Mouse (Mus musculus) stomach, embryonic 14.5 days (tissue): Measurements from ENCODE around the gene Hgfac. TPM values are rescaled to one million over a fixed set of nuclear protein-coding genes. Genes with fewer than 3 reads are reported as not detected.

Source experiments
- ATAC-seq: fragments of 200-750 bp; cut with Nextera tagmentation; 2 replicates; pipeline ENCODE4 v1.8.0; 2017; ENCODE audit warnings: low read depth, moderate TSS enrichment; ENCODE audit not compliant: insufficient number of reproducible peaks, insufficient read depth, low FRiP score
- H3K27ac ChIP-seq: fragments of 300-500 bp; sonication (generic); 2 replicates; pipeline ENCODE4 v1.5.1; 2014; ENCODE audit warnings: mild to moderate bottlenecking, low read length, moderate library complexity, mixed read lengths
- H3K27me3 ChIP-seq: fragments of 300-500 bp; sonication (generic); 2 replicates; pipeline ENCODE4 v1.6.1; 2014; ENCODE audit warnings: low read length, control low read depth, mixed read lengths; ENCODE audit not compliant: control insufficient read depth, insufficient read depth
- H3K36me3 ChIP-seq: fragments of 300-500 bp; sonication (generic); 2 replicates; pipeline ENCODE4 v1.6.1; 2014; ENCODE audit warnings: mild to moderate bottlenecking, control low read depth, low read length, moderate library complexity, mixed read lengths; ENCODE audit not compliant: control insufficient read depth, insufficient read depth
- H3K4me1 ChIP-seq: fragments of 300-500 bp; sonication (generic); 2 replicates; pipeline ENCODE4 v1.6.1; 2014; ENCODE audit warnings: low read length, control low read depth, mixed read lengths; ENCODE audit not compliant: control insufficient read depth, insufficient read depth
- H3K4me2 ChIP-seq: fragments of 300-500 bp; sonication (generic); replicated peaks from 2 replicates; pipeline ENCODE4 v1.6.1; 2014; ENCODE audit warnings: low read depth, low read length, control low read depth
- H3K4me3 ChIP-seq: fragments of 300-500 bp; sonication (generic); 2 replicates; pipeline ENCODE4 v1.5.1; 2014; ENCODE audit warnings: low read depth, low read length, control low read depth
- H3K9ac ChIP-seq: fragments of 300-500 bp; sonication (generic); replicated peaks from 2 replicates; pipeline ENCODE4 v1.6.1; 2014; ENCODE audit warnings: low read depth, mild to moderate bottlenecking, control low read depth, low read length, moderate library complexity, mixed read lengths
- H3K9me3 ChIP-seq: fragments of 300-500 bp; sonication (generic); 2 replicates; pipeline ENCODE4 v1.6.1; 2016; ENCODE audit warnings: low read depth, low read length, control low read depth; ENCODE audit not compliant: control insufficient read depth
- WGBS: fragments of 180-500 bp; shearing (Covaris S2); extraction: QIAGEN DNeasy Blood & Tissue Kit; methylation state at CpG from one replicate; pipeline ENCODE4 v1.1.7; 2014; 5-methylcytosine and 5-hydroxymethylcytosine counted together
- polyA plus RNA-seq: library from polyadenylated mRNA; unstranded; fragments of >200 nt; fragmentation: Nextera tagmentation; extraction: Ambion mirVana; gene quantifications from 2 replicates; pipeline ENCODE4 v1.2.1, GENCODE M21; 2014

Hgfac gene
- polyA plus RNA-seq, 1 experiment from 2014 or later, result 0.58 TPM

GRCm38 (mm10) chr5:35029755-35030154 is 11.6 kb upstream of the Hgfac start:
- no peak overlapping the region for H3K4me3 ChIP-seq
- no peaks in the 10 kb centered on the region for H3K4me1 ChIP-seq
- H3K27ac ChIP-seq, result no peak overlapping the region
- no peak overlapping the region for H3K9ac ChIP-seq
- WGBS, result 89% methylated on average over 5 of the region's 5 CpGs
- no peaks in the 10 kb centered on the region for H3K27me3 ChIP-seq
- H3K36me3 ChIP-seq, result peaks cover 67% of the 10 kb centered on the region
- no peak overlapping the region for H3K4me2 ChIP-seq
- ATAC-seq, result no peak
- no peaks in the 10 kb centered on the region for H3K9me3 ChIP-seq

GRCm38 (mm10) chr5:35033068-35033467 is 8.2 kb upstream of the Hgfac start:
- ATAC-seq, result 0 out of 2 replicates have a peak, but pooled peaks have one; percentile 14
- Histone ChIP-seq H3K27me3 (no peaks in the 10 kb centered on the region), H3K36me3 (peaks cover 44% of the 10 kb centered on the region), H3K27ac (no peak overlapping the region), H3K4me2 (no peak overlapping the region), H3K9me3 (no peaks in the 10 kb centered on the region), H3K9ac (no peak overlapping the region), H3K4me1 (no peaks in the 10 kb centered on the region), H3K4me3 (no peak overlapping the region)
- 79% methylated on average over 5 of the region's 5 CpGs for WGBS

GRCm38 (mm10) chr5:35033619-35034018 is 7.7 kb upstream of the Hgfac start:
- peaks cover 39% of the 10 kb centered on the region for H3K36me3 ChIP-seq

GRCm38 (mm10) chr5:35035141-35035540 is 6.2 kb upstream of the Hgfac start:
- no peak overlapping the region for H3K4me3 ChIP-seq
- H3K4me2 ChIP-seq, result no peak overlapping the region
- H3K27me3 ChIP-seq, result no peaks in the 10 kb centered on the region
- no peak for ATAC-seq
- no peaks in the 10 kb centered on the region for H3K4me1 ChIP-seq
- no peak overlapping the region for H3K27ac ChIP-seq
- peaks cover 24% of the 10 kb centered on the region for H3K36me3 ChIP-seq
- H3K9ac ChIP-seq, result no peak overlapping the region
- H3K9me3 ChIP-seq, result no peaks in the 10 kb centered on the region
- WGBS, result 86% methylated on average over 5 of the region's 5 CpGs

More at GRCm38 (mm10) chr5:35033619-35034018, 7.7 kb upstream of the Hgfac start:
- Histone ChIP-seq H3K9ac (no peak overlapping the region), H3K4me1 (no peaks in the 10 kb centered on the region), H3K27ac (no peak overlapping the region), H3K4me2 (no peak overlapping the region), H3K9me3 (no peaks in the 10 kb centered on the region), H3K27me3 (no peaks in the 10 kb centered on the region), H3K4me3 (no peak overlapping the region)
- ATAC-seq, result no peak
- WGBS, result 88% methylated on average over 1 of the region's 1 CpGs

- ATAC-seq, result no peak
- Histone ChIP-seq H3K27ac (no peak overlapping the region), H3K36me3 (peaks cover 20% of the 10 kb centered on the region), H3K4me1 (no peaks in the 10 kb centered on the region), H3K27me3 (no peaks in the 10 kb centered on the region), H3K9ac (no peak overlapping the region), H3K9me3 (no peaks in the 10 kb centered on the region), H3K4me3 (no peak overlapping the region), H3K4me2 (no peak overlapping the region)
- 69% methylated on average over 4 of the region's 4 CpGs for WGBS
Observed at GRCm38 (mm10) chr5:35035795-35036194, 5.5 kb upstream of the Hgfac start.

GRCm38 (mm10) chr5:35037438-35037837 is 3.9 kb upstream of the Hgfac start:
- H3K4me2 ChIP-seq, result no peak overlapping the region

GRCm38 (mm10) chr5:35042431-35043109 is 1.3 kb downstream of the Hgfac start:
- no peaks in the 10 kb centered on the region for H3K36me3 ChIP-seq
- no peak overlapping the region for H3K9ac ChIP-seq
- H3K4me1 ChIP-seq, result no peaks in the 10 kb centered on the region
- ATAC-seq, result peak; percentile 5; the same call in 1 of the 2 replicates
- no peak overlapping the region for H3K27ac ChIP-seq
- H3K9me3 ChIP-seq, result no peaks in the 10 kb centered on the region
- H3K4me3 ChIP-seq, result no peak overlapping the region
- 57% methylated on average over 10 of the region's 10 CpGs for WGBS
- H3K4me2 ChIP-seq, result no peak overlapping the region
- no peaks in the 10 kb centered on the region for H3K27me3 ChIP-seq

More at GRCm38 (mm10) chr5:35037438-35037837, 3.9 kb upstream of the Hgfac start:
- no peak for ATAC-seq
- H3K4me3 ChIP-seq, result no peak overlapping the region
- H3K27me3 ChIP-seq, result no peaks in the 10 kb centered on the region
- H3K36me3 ChIP-seq, result peaks cover 10% of the 10 kb centered on the region
- no peak overlapping the region for H3K9ac ChIP-seq
- H3K4me1 ChIP-seq, result no peaks in the 10 kb centered on the region
- H3K9me3 ChIP-seq, result no peaks in the 10 kb centered on the region
- H3K27ac ChIP-seq, result 0 out of 2 replicates have a peak overlapping the region, but pooled peaks have one; percentile 24

- no peak overlapping the region for H3K4me2 ChIP-seq
- H3K4me1 ChIP-seq, result no peaks in the 10 kb centered on the region
- no peak overlapping the region for H3K9ac ChIP-seq
- no peaks in the 10 kb centered on the region for H3K36me3 ChIP-seq
- H3K27me3 ChIP-seq, result no peaks in the 10 kb centered on the region
- H3K27ac ChIP-seq, result no peak overlapping the region
- peak; percentile 74; the same call in 1 of the 2 replicates for ATAC-seq
- 29% methylated on average over 1 of the region's 1 CpGs for WGBS
- H3K9me3 ChIP-seq, result no peaks in the 10 kb centered on the region
- no peak overlapping the region for H3K4me3 ChIP-seq
Observed at GRCm38 (mm10) chr5:35043110-35043451, 1.8 kb downstream of the Hgfac start.

GRCm38 (mm10) chr5:35050541-35050940 is 9.2 kb downstream of the Hgfac start:
- ATAC-seq, result no peak
- Histone ChIP-seq H3K4me1 (no peaks in the 10 kb centered on the region), H3K27me3 (no peaks in the 10 kb centered on the region), H3K4me2 (no peak overlapping the region), H3K9me3 (no peaks in the 10 kb centered on the region), H3K36me3 (no peaks in the 10 kb centered on the region), H3K4me3 (no peak overlapping the region), H3K27ac (no peak overlapping the region), H3K9ac (no peak overlapping the region)
- WGBS, result 77% methylated on average over 5 of the region's 5 CpGs
